Mouse (Mus musculus): ENCODE measurements around the gene Kcnq5. TPM values are rescaled to one million over a fixed set of nuclear protein-coding genes. Genes with fewer than 3 reads are reported as not detected.

Gene Kcnq5
- polyA plus RNA-seq, 1 experiment from 2014 or later, result 0.30 TPM

- H3K27me3 ChIP-seq (ENCODE audit: control insufficient read depth, insufficient read depth, low read length), result peaks cover 14% of the 10 kb centered on the region; the same call in 1 of the 2 replicates
- WGBS, result 38% methylated on average over 8 of the region's 8 CpGs
- H3K36me3 ChIP-seq (ENCODE audit: control insufficient read depth, insufficient read depth, low read length), result no peaks in the 10 kb centered on the region
- H3K27ac ChIP-seq (ENCODE audit: low read depth, low read length), result no peak overlapping the region
- ATAC-seq (ENCODE audit: low FRiP score) (no peak), DNase-seq (ENCODE audit: low spot score, missing footprints) (no peak)
- H3K4me1 ChIP-seq (ENCODE audit: control insufficient read depth, insufficient read depth, low read length), result 0 out of 2 replicates have a peak, but pooled peaks cover 2% of the 10 kb centered on the region
- peak overlapping the region; percentile 96 for H3K4me2 ChIP-seq
- H3K9ac ChIP-seq (ENCODE audit: low read length), result no peak overlapping the region
- no peak overlapping the region for H3K4me3 ChIP-seq (ENCODE audit: low read depth, low read length)
- no peaks in the 10 kb centered on the region for H3K9me3 ChIP-seq (ENCODE audit: control insufficient read depth, low read length)
Observed at GRCm38 (mm10) chr1:21959648-21960285, 2.0 kb downstream of the Kcnq5 start.

DNA sequence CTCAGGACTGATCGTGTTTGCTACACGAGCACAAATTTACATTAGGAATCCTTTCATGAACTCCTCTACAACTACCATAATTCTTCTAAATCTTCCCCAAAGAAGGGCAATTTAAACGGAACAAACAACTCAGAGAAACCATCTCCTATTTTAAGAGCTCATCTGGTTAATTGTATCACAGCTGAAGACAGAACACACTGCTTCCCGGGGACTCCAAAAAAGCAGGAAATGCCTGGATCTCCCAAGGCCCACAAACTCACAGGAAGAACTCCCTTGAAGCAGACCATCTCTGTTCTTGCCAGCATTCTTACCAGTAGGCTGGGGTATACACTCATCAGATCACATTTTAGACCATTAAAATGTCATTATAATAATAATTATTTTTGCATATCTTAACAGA lies 3.7 kb downstream of the Kcnq5 start:
- no peak for ATAC-seq (ENCODE audit: low FRiP score)
- Histone ChIP-seq H3K4me3 (ENCODE audit: low read depth, low read length) (no peak overlapping the region), H3K27ac (ENCODE audit: low read depth, low read length) (no peak overlapping the region), H3K4me2 (no peak overlapping the region), H3K9me3 (ENCODE audit: control insufficient read depth, low read length) (no peaks in the 10 kb centered on the region), H3K4me1 (ENCODE audit: control insufficient read depth, insufficient read depth, low read length) (0 out of 2 replicates have a peak, but pooled peaks cover 2% of the 10 kb centered on the region), H3K9ac (ENCODE audit: low read length) (no peak overlapping the region), H3K36me3 (ENCODE audit: control insufficient read depth, insufficient read depth, low read length) (no peaks in the 10 kb centered on the region), H3K27me3 (ENCODE audit: control insufficient read depth, insufficient read depth, low read length) (peaks cover 14% of the 10 kb centered on the region; the same call in 1 of the 2 replicates)
- DNase-seq (ENCODE audit: low spot score, missing footprints), result no peak
- 77% methylated on average over 4 of the region's 4 CpGs for WGBS

DNA sequence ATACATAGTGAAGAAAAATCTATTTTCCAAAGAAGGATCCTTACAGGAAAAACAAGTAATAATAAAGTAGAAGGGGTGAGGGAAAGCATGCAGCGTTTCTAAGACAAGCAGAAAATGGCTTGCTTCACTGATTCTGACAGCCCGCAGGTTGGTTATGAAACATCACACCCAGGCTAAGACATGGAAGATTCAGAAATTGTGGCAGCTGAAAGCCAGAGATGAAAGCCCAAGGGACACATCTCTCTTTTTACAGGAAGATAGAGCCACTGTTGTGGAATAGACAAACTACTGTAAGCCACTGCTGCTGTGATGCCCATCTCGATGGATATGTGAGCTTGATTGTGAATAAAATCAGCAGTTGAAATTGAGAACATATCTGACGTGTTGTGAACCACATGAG lies 20.9 kb downstream of the Kcnq5 start:
- ATAC-seq (ENCODE audit: low FRiP score), result no peak
- H3K9me3 ChIP-seq (ENCODE audit: control insufficient read depth, low read length), result no peaks in the 10 kb centered on the region
- H3K27me3 ChIP-seq (ENCODE audit: control insufficient read depth, insufficient read depth, low read length), result no peaks in the 10 kb centered on the region
- H3K4me3 ChIP-seq (ENCODE audit: low read depth, low read length), result no peak overlapping the region
- H3K27ac ChIP-seq (ENCODE audit: low read depth, low read length), result no peak overlapping the region
- H3K36me3 ChIP-seq (ENCODE audit: control insufficient read depth, insufficient read depth, low read length), result no peaks in the 10 kb centered on the region
- 89% methylated on average over 4 of the region's 4 CpGs for WGBS
- no peaks in the 10 kb centered on the region for H3K4me1 ChIP-seq (ENCODE audit: control insufficient read depth, insufficient read depth, low read length)
- H3K4me2 ChIP-seq, result no peak overlapping the region
- no peak for DNase-seq (ENCODE audit: low spot score, missing footprints)
- H3K9ac ChIP-seq (ENCODE audit: low read length), result no peak overlapping the region

DNA sequence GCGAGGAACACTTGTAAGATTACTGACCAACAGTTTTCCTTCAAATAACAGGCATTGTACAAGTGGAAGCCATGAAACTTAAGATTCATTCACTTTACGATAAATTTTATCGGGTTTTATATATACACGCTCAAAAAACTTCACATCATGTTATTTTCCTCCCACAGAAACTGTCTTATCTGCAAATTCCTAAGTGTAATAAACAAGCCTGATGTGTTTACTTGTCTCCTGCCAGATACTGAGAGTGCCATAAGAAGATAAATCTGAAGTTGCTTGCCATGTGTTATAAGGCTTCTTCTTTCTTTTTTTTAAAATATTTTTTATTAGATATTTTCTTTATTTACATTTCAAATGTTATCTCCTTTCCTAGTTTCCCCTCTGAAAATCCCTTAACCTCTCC lies 34.6 kb downstream of the Kcnq5 start:
- no peak for ATAC-seq (ENCODE audit: low FRiP score)

GRCm38 (mm10) chr1:21923293-21923642 lies 38.5 kb downstream of the Kcnq5 start:
- ATAC-seq (ENCODE audit: low FRiP score) (no peak), DNase-seq (ENCODE audit: low spot score, missing footprints) (no peak)
- H3K9me3 ChIP-seq (ENCODE audit: control insufficient read depth, low read length), result no peaks in the 10 kb centered on the region
- H3K4me2 ChIP-seq, result no peak overlapping the region
- 90% methylated on average over 1 of the region's 1 CpGs for WGBS
- no peak overlapping the region for H3K9ac ChIP-seq (ENCODE audit: low read length)
- H3K27me3 ChIP-seq (ENCODE audit: control insufficient read depth, insufficient read depth, low read length), result no peaks in the 10 kb centered on the region
- H3K36me3 ChIP-seq (ENCODE audit: control insufficient read depth, insufficient read depth, low read length), result no peaks in the 10 kb centered on the region
- H3K27ac ChIP-seq (ENCODE audit: low read depth, low read length), result no peak overlapping the region
- H3K4me1 ChIP-seq (ENCODE audit: control insufficient read depth, insufficient read depth, low read length), result no peaks in the 10 kb centered on the region
- no peak overlapping the region for H3K4me3 ChIP-seq (ENCODE audit: low read depth, low read length)

More for the DNA sequence above, 34.6 kb downstream of the Kcnq5 start:
- no peak overlapping the region for H3K4me3 ChIP-seq (ENCODE audit: low read depth, low read length)
- no peak overlapping the region for H3K27ac ChIP-seq (ENCODE audit: low read depth, low read length)
- no peak for DNase-seq (ENCODE audit: low spot score, missing footprints)
- no peak overlapping the region for H3K9ac ChIP-seq (ENCODE audit: low read length)
- no peaks in the 10 kb centered on the region for H3K27me3 ChIP-seq (ENCODE audit: control insufficient read depth, insufficient read depth, low read length)
- 93% methylated on average over 4 of the region's 4 CpGs for WGBS
- H3K4me1 ChIP-seq (ENCODE audit: control insufficient read depth, insufficient read depth, low read length), result no peaks in the 10 kb centered on the region
- H3K4me2 ChIP-seq, result no peak overlapping the region
- no peaks in the 10 kb centered on the region for H3K36me3 ChIP-seq (ENCODE audit: control insufficient read depth, insufficient read depth, low read length)
- no peaks in the 10 kb centered on the region for H3K9me3 ChIP-seq (ENCODE audit: control insufficient read depth, low read length)

GRCm38 (mm10) chr1:21922578-21923292 lies 39.0 kb downstream of the Kcnq5 start:
- DNase-seq (ENCODE audit: low spot score, missing footprints) (no peak), ATAC-seq (ENCODE audit: low FRiP score) (no peak)
- Histone ChIP-seq H3K9me3 (ENCODE audit: control insufficient read depth, low read length) (no peaks in the 10 kb centered on the region), H3K4me1 (ENCODE audit: control insufficient read depth, insufficient read depth, low read length) (no peaks in the 10 kb centered on the region), H3K4me2 (no peak overlapping the region), H3K4me3 (ENCODE audit: low read depth, low read length) (no peak overlapping the region), H3K27me3 (ENCODE audit: control insufficient read depth, insufficient read depth, low read length) (no peaks in the 10 kb centered on the region), H3K36me3 (ENCODE audit: control insufficient read depth, insufficient read depth, low read length) (no peaks in the 10 kb centered on the region), H3K27ac (ENCODE audit: low read depth, low read length) (no peak overlapping the region), H3K9ac (ENCODE audit: low read length) (no peak overlapping the region)
- WGBS, result 91% methylated on average over 8 of the region's 8 CpGs

GRCm38 (mm10) chr1:21919276-21919675 lies 42.5 kb downstream of the Kcnq5 start:
- WGBS, result 60% methylated on average over 6 of the region's 6 CpGs
- H3K4me2 ChIP-seq, result no peak overlapping the region
- no peaks in the 10 kb centered on the region for H3K9me3 ChIP-seq (ENCODE audit: control insufficient read depth, low read length)
- no peaks in the 10 kb centered on the region for H3K36me3 ChIP-seq (ENCODE audit: control insufficient read depth, insufficient read depth, low read length)
- DNase-seq (ENCODE audit: low spot score, missing footprints) (no peak), ATAC-seq (ENCODE audit: low FRiP score) (0 out of 2 replicates have a peak, but pooled peaks have one; percentile 22)
- no peak overlapping the region for H3K4me3 ChIP-seq (ENCODE audit: low read depth, low read length)
- H3K4me1 ChIP-seq (ENCODE audit: control insufficient read depth, insufficient read depth, low read length), result no peaks in the 10 kb centered on the region
- no peak overlapping the region for H3K9ac ChIP-seq (ENCODE audit: low read length)
- no peaks in the 10 kb centered on the region for H3K27me3 ChIP-seq (ENCODE audit: control insufficient read depth, insufficient read depth, low read length)
- H3K27ac ChIP-seq (ENCODE audit: low read depth, low read length), result no peak overlapping the region

DNA sequence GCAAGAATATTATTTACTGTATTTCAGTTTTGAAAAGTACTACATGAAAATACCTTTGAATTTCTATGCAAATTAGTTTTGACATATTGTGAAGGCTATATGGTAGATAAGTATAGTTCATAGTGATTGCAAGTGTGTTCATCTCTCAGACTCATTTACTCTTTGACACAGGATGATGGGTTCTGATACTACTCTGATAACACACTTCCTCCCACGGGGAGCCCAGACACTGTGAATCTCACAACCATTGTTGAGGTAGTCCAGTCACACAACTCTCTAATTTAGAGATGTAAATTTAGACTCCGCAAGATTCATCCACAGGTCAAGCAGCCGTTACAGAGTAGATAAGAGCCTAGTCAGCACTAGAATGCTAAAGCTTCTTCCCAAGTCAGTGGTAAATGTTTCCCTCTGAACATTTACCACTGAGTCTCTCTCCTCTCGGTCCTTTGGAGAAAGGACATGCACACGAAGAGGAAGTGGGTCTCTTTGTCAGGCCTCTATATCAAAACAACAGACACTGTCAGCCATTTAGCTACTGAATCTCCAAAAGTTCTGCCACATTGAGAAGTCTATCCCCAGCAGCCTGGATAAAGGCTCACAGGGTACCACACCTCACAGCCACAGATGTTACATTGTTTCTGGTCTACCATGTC lies 65.5 kb downstream of the Kcnq5 start:
- Histone ChIP-seq H3K4me2 (no peak overlapping the region), H3K36me3 (ENCODE audit: control insufficient read depth, insufficient read depth, low read length) (no peaks in the 10 kb centered on the region), H3K9ac (ENCODE audit: low read length) (no peak overlapping the region), H3K27me3 (ENCODE audit: control insufficient read depth, insufficient read depth, low read length) (no peaks in the 10 kb centered on the region), H3K4me1 (ENCODE audit: control insufficient read depth, insufficient read depth, low read length) (no peaks in the 10 kb centered on the region), H3K4me3 (ENCODE audit: low read depth, low read length) (no peak overlapping the region), H3K9me3 (ENCODE audit: control insufficient read depth, low read length) (no peaks in the 10 kb centered on the region), H3K27ac (ENCODE audit: low read depth, low read length) (no peak overlapping the region)
- ATAC-seq (ENCODE audit: low FRiP score), result no peak
- no peak for DNase-seq (ENCODE audit: low spot score, missing footprints)
- 85% methylated on average over 5 of the region's 5 CpGs for WGBS

GRCm38 (mm10) chr1:21883747-21884146 lies 78.0 kb downstream of the Kcnq5 start:
- WGBS, result 40% methylated on average over 3 of the region's 3 CpGs

More at GRCm38 (mm10) chr1:21883747-21884146, 78.0 kb downstream of the Kcnq5 start:
- H3K9ac ChIP-seq (ENCODE audit: low read length), result no peak overlapping the region
- no peaks in the 10 kb centered on the region for H3K27me3 ChIP-seq (ENCODE audit: control insufficient read depth, insufficient read depth, low read length)
- no peaks in the 10 kb centered on the region for H3K4me1 ChIP-seq (ENCODE audit: control insufficient read depth, insufficient read depth, low read length)
- no peak overlapping the region for H3K27ac ChIP-seq (ENCODE audit: low read depth, low read length)
- no peak overlapping the region for H3K4me2 ChIP-seq
- no peak for DNase-seq (ENCODE audit: low spot score, missing footprints)
- no peak for ATAC-seq (ENCODE audit: low FRiP score)
- no peaks in the 10 kb centered on the region for H3K9me3 ChIP-seq (ENCODE audit: control insufficient read depth, low read length)
- no peaks in the 10 kb centered on the region for H3K36me3 ChIP-seq (ENCODE audit: control insufficient read depth, insufficient read depth, low read length)
- no peak overlapping the region for H3K4me3 ChIP-seq (ENCODE audit: low read depth, low read length)

All from midbrain, embryonic 11.5 days (tissue).